Mouse (Mus musculus) B cell, adult 2 months (primary cell): ENCODE data around the gene Rbfox1.

ENCODE experiments used
- DNase-seq, 2 experiments: peaks; one replicate each; pipeline ENCODE4 v3.0.0; 2022

The Rbfox1 gene

DNA sequence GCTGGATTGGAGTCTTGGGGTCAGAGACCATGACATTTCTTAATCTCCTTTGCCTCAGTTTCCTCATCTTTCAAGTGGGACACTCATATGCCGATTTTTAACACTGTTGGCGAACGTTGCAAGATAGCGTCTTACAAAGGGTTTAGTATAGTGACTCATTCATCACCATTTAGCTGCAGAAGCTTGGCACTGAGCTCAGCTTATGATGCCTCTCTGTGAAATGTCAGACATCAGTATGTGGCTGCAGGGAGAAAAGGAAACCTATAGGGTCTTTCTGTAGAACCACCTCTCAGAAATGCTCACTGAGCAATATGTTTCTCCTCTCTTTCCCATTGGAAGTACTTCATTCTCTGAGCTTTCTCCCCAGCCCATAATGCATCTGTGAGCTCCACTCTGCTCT, 356.2 kb downstream of the Rbfox1 start:
- no peak for DNase-seq

DNA sequence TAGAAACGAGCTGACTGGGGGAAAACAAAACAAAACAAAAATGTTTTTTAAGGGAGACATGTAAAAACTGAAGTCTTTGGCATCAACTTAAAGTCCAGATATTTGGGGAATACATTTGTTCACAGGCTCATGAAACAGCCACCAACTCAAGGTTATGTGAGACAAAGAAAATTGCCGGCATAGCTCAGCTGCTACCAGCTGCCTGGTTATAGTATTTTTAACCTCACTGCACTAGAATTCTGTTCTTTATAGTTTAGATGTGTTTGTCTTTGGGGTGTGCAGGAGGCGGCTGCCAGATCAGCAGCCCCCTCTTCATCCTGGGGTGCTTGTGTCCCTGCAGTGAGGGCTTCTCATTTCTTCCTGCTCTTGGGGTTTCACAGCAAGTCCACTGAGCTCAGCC, 357.3 kb downstream of the Rbfox1 start:
- DNase-seq = no peak

DNA sequence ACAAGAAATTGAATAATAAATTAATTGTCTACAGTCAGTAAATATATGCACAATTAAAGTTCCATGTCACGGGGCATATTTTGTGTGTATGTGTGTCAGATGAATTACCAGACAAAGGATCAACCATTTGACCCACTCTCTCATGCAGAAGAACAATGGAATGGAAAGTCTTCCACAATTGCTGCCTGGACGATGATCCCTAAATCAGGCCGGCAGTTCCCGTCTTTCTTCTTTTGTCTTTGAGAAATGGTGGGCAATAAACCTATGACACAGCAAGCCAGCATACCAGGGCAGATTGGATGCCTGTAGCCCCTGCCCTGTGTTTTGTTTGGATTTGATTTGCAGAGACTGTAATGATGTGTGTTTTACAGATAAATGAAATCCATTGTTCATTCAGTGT, 362.4 kb downstream of the Rbfox1 start:
- DNase-seq = no peak

DNA sequence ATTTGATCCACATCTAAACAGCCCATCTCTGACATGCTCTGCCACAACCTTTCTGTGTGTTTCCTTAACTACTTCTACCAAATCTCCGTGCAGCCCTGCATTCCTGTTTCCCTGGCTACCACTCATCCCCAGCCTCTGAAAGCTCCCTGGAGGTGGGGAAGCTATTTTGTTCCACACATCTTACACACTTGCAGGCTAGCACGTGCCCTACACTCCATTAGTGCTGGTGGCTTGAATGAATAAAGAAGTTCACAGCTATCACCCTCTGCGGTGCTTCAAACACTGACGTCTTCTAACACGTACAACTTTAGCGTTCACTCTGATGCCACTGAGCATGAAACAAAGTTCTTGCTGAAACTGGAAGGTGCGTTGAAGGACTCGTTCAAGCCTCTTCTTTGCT, 379.4 kb downstream of the Rbfox1 start:
- no peak for DNase-seq

DNA sequence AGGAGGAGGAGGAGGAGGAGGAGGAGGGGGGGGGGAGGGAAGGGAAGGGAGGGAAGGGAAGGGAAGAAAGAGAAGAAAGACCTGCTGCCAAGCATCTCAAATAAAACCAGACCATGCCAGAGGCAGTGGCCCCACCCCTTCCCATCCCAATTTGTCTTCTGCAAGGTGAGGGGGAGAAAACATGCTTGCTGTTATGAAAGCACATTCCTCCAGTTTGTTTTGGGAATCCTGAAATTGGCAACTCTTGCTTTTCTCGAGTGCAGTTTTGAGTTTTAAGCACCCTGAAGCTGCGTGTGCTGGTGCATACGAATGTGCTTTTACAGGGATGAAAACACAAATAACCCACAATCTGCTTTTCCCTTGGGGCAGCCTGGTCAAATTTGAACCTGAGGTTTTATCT, 380.5 kb downstream of the Rbfox1 start:
- DNase-seq = no peak

DNA sequence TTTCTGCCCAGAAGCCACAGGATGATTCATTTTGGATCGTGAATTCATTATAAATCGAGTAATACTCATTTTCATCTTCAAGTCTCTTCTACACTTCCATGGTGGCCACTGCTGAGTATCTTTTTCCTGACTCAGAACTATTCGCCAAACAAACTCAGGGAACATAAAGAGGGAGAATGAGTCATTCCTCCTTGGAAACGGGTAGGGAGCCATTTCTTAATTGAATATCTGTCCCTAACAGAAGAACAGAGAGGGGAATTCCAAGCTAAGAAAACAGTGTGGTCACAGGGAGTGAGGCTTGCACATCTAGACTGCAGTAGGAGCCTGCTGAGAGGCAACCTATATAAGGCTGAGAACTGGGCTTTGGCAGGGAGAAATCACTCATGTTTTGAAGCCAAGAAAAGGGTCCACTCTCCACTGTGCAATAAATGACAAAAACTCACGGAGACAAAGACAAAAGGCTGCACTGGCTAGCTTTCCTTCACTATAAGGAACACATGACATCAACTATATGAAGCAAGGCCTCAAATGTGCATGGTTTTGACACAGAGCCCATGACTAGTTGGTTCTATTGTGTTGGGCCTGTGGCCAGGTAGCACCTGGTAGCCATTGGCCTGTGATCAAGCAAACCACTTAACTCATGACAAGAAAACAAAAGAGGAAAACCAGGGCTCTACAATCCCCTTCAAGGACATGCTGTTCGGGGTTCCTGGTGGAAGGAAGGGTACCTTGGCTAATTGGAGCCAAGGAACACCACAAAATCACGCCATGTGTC, 386.6 kb downstream of the Rbfox1 start:
- no peak for DNase-seq

DNA sequence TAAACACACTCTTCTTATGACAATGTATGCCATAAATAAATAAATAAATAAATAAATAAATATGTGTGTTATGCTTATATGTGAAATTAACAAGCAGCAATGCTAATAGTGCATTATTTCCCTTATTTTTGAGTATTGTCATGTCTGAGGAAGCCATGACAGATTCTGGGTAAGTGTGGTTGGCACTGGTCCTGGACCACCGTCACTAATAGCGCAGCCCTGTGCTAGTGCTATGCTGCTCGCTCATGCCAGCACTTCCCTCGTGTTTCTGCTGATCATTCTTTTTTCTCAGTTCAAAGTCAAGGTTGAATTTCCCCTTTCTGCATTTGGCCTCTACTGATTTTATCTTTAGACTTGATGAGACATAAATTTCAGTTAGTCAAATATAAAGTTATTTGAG, 398.3 kb downstream of the Rbfox1 start:
- no peak for DNase-seq

DNA sequence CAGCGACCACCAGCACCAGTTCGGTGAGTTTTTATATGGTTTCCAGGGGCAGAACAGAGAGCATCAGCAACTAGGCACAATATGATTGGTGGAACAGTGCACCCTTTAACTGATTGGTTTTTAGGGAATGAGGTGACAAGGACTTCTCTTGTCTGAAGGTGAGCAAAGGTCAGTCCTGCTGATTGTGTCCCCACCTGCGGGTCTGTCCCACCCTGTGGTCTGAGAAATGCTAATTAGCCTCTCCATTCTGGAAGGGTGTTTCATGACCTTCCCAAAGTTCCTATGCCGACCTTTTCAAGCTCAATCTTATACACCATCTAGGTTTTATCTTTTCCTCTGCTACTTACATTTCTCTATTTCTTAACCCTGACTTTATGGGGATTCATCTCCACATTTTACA, 399.2 kb downstream of the Rbfox1 start:
- no peak for DNase-seq

DNA sequence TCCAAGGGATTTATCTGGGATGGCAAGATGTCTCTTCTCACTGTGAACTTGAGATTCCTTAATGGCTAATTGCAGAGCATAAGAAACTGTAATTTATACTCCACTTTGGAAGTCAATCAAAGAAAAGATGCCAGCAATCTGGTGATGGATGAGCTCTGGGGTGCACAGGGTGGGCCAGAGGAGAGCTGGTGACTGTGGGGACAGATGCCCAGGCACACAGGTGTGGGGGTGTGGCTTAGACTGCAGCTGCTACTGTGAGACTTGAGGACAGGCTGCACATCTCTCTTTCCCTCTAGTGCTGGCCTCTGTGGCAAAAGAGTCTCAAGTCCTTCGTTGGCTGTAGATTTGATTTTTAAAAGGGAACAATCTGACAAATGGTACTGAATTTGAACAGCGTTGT, 402.5 kb downstream of the Rbfox1 start:
- no peak for DNase-seq

DNA sequence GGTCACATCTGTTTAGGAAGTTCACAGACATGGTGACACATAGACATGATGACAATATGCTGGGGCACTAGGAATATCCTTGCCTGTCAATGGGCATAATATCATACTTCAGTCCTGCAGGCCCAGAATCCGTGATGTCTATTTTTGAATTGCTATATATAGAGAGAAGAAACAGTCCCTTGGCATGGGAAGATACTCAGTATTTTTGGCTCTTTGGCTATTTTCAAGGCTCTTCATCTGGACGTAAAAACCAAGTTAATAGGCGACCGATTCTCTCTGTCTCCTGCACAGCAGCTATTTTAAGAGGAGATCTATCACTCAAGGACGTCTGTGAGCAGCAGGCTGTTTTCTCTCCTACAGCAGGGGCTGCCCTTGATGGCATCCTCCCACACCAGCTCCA, 415.0 kb downstream of the Rbfox1 start:
- DNase-seq = no peak

DNA sequence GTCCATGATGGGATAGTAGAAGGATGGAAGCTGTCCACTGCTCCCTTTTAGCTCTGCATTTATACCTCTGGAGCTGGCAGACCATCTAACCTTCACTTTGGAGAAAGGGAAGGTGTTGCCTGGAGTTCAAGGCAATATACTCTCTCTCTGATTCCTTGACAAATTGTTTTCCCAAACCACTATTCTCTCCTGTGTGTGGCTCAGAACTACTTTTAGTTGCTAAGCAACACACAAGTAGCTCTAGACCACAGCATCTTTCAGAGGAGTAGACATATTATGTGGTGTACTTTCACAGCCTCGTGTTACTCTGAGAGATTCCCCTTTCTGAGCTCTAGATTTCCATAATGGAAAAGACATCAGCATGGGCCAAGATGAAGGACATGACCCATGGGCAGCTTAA, 417.9 kb downstream of the Rbfox1 start:
- no peak for DNase-seq

DNA sequence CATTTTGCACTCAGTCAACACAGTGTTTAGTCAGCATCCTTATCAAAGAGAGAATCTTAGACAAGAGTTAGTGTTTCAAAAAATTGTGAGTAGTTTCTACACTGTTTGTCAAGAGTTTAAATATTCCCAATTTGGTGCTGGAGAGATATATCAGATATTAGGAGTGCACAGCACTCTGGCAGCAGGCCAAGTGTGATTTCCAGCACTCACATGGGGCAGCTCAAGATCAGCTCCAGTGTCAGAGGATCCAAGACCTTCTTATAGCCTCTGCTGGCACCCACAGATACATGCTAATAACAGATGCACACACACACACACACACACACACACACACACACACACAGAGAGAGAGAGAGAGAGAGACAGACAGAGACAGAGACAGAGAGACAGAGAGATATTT, 424.8 kb downstream of the Rbfox1 start:
- DNase-seq = no peak

DNA sequence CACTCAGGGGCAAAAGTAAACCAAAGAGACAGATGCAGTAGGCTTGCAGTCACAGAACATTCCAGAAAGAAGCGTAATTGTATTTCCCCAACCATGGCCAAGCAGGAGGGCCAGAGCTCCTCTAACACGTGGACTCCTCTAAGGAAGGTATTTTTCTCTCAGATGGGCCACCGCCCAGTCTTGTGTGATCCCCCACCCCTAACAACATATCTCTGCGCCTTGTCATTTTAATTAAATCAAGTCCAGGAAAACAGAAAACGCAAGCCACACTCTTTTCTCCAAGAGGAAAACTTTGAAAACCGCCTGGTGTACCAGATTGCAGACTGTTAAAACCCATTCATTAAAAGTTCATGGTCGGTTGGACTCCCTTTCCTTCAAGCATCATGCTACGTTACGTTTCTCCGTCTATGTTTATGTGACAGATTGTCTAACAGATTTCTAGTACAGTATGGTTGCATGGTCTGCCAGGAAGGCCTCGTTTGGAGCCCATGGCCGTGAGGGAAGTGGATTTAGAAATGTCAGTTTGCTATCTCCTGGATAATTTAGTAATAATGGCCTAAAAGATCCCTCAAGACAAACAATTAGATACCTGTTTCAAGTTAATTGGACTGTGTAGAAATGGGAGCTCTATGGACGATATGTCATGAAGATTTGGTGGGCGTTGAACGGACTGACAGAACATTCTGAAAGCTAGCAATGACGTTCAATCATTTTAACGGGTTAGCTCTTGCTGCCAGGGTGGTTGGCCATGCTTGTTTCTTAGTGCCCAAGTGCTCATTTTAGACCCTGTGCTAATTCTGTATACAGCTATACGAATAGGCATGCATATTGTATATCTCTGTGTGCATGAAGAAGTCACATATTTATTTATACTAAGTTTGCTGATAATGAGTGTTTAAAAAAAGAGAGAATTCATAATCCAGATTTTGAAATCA, 425.9 kb downstream of the Rbfox1 start:
- no peak for DNase-seq

DNA sequence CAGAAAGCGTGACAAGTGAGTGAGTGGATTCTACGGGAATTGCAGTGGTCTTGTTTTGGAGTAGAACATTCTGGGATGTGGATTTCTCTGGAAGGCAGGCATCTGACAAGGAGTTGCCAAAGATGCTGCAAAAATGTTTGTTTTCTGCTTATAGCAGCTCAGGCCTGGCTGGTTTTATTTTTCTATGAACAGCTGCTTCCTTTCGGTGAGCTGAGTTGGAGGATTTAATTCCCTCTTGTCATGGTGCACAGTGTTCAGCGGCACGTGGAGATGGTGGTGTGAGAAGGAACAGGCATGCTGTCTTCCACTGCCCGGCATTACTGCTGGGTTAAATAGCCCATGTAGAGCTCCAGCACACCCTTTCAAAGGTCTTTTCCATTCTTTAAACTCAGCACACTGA, 428.5 kb downstream of the Rbfox1 start:
- DNase-seq = no peak

DNA sequence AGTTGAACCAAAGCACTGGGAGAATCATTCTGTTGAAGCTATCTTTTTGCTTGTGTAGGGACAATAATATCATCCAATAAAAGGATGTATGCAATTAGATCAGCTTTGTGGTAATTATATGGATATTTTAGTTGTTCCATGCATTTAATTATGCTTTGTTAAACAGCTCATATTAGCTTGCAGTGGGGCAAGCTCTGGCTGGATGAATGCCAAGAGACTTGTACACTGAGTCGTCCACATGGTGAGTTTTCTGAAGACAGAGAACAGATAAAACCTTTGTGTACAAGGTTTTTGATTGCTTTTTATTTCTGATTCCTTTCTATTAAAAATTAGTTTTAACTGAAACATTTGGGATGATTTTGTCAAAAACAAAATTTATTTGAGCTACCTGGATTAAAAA, 439.7 kb downstream of the Rbfox1 start:
- no peak for DNase-seq

DNA sequence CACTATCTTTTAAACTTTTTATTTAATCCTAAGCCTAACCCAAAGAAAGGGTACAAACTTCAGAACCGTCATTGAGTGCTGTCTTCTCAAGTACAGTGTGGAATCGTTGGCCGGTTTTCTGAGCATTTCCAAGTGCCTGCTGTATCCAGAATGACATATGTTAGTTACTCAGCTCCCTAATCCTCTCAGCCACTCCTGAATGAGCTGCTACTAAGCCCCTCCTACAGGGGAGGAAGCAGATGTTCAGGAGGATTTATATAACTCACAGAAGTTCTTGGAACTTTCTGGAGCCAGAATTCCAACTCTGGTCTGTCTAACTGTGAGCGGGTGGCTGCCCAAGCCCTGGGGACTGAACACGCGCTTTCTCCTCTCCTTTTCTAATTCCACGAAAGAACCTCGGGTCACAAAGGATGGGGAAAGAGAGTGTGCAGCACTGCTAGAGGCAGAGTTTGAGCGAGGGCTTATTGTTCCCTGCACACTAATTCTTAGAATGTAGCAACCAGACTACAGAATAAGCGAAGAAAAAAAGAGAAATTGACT, 446.3 kb downstream of the Rbfox1 start:
- DNase-seq = no peak

DNA sequence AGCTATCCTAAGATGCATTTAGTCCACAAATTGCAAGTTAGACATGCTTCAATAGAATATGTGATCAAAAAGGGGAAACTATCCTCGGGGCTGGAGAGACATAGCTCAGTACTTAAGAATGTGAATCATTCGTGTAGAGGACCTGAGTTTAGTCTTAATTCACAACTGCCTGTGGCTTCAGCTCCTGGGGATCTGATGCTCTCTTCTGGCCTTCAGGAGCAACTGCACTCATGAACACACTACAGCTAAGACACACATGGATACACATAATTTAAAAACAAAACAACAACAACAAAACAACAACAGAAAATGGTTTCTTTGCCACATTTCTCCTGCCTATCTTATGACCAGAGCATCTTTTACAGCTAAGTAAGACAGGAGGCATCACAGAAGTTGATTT, 448.1 kb downstream of the Rbfox1 start:
- DNase-seq = no peak

DNA sequence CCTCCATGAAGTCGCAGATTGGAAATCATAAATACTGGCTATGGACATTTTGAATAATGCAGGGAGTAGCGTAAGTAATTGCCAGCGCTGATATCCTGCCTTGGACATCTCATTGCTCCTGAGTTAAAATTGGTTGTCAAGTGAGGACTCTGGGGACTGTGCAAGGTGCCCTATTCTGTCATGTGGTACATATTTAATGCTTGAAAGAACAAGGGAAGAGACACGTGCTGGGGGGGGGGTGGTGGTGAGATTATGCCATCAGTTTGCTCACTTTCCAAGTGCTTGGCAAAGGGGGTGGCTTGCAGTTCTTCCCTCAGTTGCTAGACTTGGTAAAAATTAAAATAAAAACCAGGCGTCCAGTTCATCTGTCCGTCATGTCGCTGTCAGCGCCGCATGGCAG, 462.9 kb downstream of the Rbfox1 start:
- no peak for DNase-seq

DNA sequence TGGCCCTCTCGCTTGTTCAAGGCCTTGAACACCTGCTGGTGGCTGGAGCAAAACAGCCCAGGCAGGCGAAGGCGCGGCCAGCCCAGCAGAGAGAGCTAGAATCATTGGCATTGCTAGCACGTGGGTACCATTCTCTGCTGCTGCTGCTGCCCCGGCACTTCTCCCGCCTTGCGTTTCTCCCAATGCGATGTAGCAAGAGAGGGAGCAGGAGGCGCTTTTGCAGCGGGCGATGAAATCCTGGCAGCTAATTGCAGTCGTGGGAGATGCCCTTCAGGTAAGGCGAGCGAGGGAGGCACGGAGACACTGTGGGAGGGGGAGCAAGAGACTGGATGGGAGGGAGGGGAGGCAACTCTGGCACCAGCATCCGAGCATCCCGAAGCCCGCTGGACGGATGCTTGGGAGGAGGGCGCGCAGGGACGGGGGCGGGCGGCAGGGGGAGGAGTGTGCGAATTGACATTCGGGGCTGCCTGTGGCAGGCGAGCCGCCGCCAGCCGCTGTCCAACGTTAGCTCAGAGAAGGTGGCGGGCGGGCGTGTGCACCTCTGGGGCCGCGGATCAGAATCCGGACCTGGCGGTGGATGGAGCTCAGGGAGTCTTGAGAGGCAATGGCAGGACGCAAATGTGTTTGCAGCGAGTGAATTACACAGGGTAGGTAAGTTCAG, 463.6 kb downstream of the Rbfox1 start:
- no peak for DNase-seq

DNA sequence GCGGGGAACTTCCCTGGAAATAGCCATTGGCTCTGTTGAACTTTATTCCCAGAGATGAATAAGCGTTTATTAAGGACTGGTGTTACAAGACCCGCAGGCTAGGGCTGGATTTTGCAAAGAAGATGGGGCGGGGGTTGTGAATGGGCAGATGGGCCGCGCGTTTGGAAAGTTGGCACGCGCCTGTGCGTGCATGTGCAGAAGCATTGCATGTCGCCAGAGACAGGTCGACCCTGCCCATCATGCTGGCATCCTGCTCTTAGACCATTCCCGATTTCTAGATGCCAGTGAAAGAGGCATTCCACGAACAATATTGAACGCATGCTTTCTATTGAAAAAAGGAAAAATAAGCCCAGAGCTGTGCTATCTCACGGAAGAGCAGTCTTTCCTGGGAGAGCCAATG, 464.2 kb downstream of the Rbfox1 start:
- DNase-seq = no peak

DNA sequence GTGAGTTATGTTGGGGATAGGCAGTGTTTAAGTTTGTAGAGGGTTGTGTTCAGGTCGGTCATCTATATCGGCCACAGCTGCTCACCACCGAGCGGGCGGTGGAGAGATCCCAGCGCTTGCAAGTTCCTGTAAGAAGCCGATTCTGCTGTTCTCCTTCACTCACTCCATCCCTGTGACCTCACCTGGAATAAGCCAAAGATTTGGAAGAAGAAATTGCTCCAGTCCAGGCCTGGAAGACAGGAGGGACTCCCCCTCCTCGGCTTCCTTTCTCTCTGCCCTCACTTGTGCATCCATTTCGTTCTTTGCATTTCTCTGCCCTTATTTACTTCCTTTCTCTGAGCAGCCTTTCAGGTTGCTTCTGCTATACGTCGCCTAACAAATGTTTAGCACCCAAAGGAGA, 465.1 kb downstream of the Rbfox1 start:
- DNase-seq = no peak

DNA sequence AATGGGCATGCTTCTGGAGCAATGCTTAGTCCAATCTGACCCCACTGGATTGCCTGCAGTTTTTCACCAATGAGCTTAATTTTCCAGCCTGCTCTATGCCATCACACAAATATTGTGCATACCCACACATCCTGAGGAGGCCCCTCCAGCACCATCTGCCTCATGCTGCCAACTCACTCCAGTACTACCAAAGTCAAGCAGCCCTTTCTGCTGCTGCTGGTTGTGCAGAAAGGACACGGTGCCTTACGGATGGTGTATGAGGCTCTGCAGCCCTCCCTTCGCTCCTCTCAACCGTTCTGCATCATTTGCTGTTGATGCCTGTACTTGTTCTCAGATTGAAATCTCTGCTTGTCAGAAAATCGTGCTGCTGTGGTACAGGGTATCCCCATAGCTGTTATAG, 468.0 kb downstream of the Rbfox1 start:
- no peak for DNase-seq

DNA sequence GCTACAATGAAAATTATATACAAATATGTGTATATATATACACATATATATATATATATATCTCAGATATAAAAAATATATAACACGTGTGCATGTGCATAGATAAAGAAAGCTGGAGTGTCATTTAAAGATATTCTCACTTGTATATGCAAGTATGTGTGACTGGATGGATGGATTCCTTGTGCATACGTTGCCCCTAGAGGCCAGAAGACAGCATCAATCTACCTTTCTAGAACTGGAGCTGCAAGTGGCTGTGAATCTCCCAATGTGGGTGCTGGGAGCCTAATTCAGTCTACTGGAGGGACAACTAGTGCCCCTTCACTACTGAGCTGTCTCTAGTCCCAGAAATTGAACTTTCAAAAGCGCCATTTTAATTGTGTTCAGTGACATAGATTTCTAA, 471.8 kb downstream of the Rbfox1 start:
- no peak for DNase-seq

DNA sequence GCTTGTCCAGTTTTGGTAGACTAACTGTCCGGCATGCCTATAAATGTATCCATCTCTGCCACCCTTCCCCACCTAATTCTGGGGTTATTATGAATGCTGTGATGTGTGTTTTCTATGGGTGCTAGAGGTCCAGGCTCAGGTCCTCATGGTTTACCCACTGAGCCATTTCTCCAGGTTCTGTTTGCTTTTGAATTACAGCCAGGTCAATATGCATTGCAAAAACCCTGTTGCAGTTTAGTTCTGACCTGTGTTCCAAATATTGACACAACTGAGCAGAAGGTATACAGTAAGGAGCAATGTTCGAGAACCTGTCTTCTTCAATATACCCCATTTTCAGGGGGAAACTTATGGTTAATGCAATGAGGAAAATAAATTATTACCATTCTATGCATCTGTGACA, 480.6 kb downstream of the Rbfox1 start:
- DNase-seq = no peak
